Mouse (Mus musculus) limb, embryonic 12.5 days (tissue): ENCODE measurements around the gene 4930432M17Rik. TPM values are rescaled to one million over a fixed set of nuclear protein-coding genes. Genes with fewer than 3 reads are reported as not detected.

Source experiments
- ATAC-seq: fragments of 200-750 bp; cut with Nextera tagmentation; 2 replicates; pipeline ENCODE4 v1.8.0; 2017; ENCODE audit warnings: low read depth, moderate TSS enrichment; ENCODE audit not compliant: insufficient number of reproducible peaks, insufficient read depth, low FRiP score, low TSS enrichment
- H3K27ac ChIP-seq: fragments of 300-500 bp; sonication (generic); 2 replicates; pipeline ENCODE4 v1.5.1; 2016; ENCODE audit warnings: mild to moderate bottlenecking, moderate library complexity
- H3K27me3 ChIP-seq: fragments of 300-500 bp; sonication (generic); 2 replicates; pipeline ENCODE4 v1.6.1; 2016; ENCODE audit warnings: mild to moderate bottlenecking, moderate library complexity
- H3K36me3 ChIP-seq: fragments of 300-500 bp; sonication (generic); 2 replicates; pipeline ENCODE4 v1.6.1; 2016; ENCODE audit warnings: mild to moderate bottlenecking, moderate library complexity
- H3K4me1 ChIP-seq: fragments of 300-500 bp; sonication (generic); replicated peaks from 2 replicates; pipeline ENCODE4 v1.6.1; 2016
- H3K4me2 ChIP-seq: fragments of 300-500 bp; sonication (generic); 2 replicates; pipeline ENCODE4 v1.6.1; 2016; ENCODE audit warnings: mild to moderate bottlenecking, moderate library complexity
- H3K4me3 ChIP-seq: fragments of 300-500 bp; sonication (generic); replicated peaks from 2 replicates; pipeline ENCODE4 v1.5.1; 2016; ENCODE audit warnings: mild to moderate bottlenecking
- H3K9ac ChIP-seq: fragments of 300-500 bp; sonication (generic); replicated peaks from 2 replicates; pipeline ENCODE4 v1.6.1; 2016; ENCODE audit warnings: mild to moderate bottlenecking, moderate library complexity
- H3K9me3 ChIP-seq: fragments of 300-500 bp; sonication (generic); 2 replicates; pipeline ENCODE4 v1.6.1; 2016; ENCODE audit warnings: mild to moderate bottlenecking, moderate library complexity
- WGBS: fragments of 180-500 bp; shearing (Covaris S2); methylation state at CpG from one replicate; pipeline ENCODE4 v1.1.7; 2016; 5-methylcytosine and 5-hydroxymethylcytosine counted together
- polyA plus RNA-seq: library from polyadenylated mRNA; unstranded; fragments of >200 nt; fragmentation: Nextera tagmentation; extraction: Ambion mirVana; gene quantifications from 2 replicates; pipeline ENCODE4 v1.2.1, GENCODE M21; 2016

4930432M17Rik gene
- polyA plus RNA-seq, 1 experiment from 2014 or later = not detected

DNA sequence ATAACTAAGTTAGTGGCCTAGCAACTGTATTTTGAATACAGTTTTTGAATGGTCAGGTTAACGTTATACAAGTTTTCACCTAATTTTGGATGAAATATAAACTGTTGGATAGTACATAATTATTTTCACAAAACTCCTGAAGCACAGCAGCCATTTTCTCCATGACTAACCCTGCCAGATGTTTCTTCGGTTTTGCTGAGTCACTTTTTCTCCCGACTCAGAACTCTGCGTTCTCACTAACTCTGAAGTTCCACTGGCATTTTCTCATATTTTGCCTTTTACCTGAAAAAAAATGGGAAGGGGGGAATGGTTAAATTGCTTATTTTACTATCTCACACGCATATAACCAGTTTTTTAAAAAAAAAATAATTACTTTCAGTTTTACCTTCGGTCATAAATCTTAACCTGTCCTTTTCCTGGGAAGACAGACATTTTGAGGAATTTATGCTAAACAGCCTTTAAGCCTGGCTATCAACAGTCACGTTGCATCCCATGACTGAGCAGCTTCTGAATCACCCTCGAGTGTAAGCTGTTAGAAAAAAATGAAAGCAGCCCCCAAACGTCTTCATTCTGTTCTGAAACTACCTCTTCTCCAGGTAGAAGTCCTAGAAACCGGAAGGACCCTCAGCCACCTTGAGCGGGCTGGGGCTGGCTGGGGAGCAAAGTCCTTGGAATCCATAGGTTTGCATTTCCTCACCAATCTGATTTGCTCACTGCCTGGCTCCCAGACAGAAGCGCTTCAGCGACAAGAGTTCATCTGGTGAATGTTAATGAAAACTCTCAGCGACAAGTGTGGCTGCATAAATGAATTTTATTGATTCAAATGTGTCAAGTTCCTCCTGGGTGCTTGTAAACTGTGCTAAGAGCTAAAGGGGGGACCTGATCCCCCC, 50.5 kb downstream of the 4930432M17Rik start:
- Histone ChIP-seq H3K27ac (no peak overlapping the region), H3K4me2 (peak overlapping the region; percentile 8; the same call in 1 of the 2 replicates)
- WGBS = 36% methylated on average over 14 of the region's 14 CpGs

DNA sequence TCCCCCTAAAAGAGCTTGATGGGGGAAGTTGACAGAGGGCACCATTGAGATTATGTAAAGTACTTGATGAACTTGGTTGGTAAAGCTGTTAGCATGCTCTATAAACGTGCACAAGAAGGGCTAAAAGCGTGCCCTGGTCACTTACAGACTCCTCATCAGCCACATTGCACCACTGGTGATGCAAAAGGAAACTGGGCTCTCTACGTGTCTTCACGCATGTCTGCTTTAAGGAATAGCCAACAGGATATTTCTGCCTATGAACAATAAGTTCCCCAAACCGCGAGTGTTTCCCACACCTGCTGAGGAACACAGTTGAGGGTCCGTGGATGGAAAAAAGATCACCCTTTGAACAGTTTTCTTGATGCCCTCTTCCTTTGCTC, 51.1 kb downstream of the 4930432M17Rik start:
- Histone ChIP-seq H3K36me3 (no peaks in the 10 kb centered on the region), H3K4me2 (no peak overlapping the region), H3K9ac (no peak overlapping the region), H3K4me3 (no peak overlapping the region), H3K4me1 (peaks cover 38% of the 10 kb centered on the region), H3K27me3 (peaks cover 37% of the 10 kb centered on the region), H3K9me3 (no peaks in the 10 kb centered on the region), H3K27ac (no peak overlapping the region)
- 68% methylated on average over 7 of the region's 7 CpGs for WGBS
- ATAC-seq = no peak

More for the DNA sequence above, 50.5 kb downstream of the 4930432M17Rik start:
- H3K4me3 ChIP-seq = no peak overlapping the region
- no peaks in the 10 kb centered on the region for H3K36me3 ChIP-seq
- no peak for ATAC-seq
- H3K4me1 ChIP-seq = peaks cover 38% of the 10 kb centered on the region
- no peak overlapping the region for H3K9ac ChIP-seq
- no peaks in the 10 kb centered on the region for H3K9me3 ChIP-seq
- peaks cover 36% of the 10 kb centered on the region for H3K27me3 ChIP-seq

DNA sequence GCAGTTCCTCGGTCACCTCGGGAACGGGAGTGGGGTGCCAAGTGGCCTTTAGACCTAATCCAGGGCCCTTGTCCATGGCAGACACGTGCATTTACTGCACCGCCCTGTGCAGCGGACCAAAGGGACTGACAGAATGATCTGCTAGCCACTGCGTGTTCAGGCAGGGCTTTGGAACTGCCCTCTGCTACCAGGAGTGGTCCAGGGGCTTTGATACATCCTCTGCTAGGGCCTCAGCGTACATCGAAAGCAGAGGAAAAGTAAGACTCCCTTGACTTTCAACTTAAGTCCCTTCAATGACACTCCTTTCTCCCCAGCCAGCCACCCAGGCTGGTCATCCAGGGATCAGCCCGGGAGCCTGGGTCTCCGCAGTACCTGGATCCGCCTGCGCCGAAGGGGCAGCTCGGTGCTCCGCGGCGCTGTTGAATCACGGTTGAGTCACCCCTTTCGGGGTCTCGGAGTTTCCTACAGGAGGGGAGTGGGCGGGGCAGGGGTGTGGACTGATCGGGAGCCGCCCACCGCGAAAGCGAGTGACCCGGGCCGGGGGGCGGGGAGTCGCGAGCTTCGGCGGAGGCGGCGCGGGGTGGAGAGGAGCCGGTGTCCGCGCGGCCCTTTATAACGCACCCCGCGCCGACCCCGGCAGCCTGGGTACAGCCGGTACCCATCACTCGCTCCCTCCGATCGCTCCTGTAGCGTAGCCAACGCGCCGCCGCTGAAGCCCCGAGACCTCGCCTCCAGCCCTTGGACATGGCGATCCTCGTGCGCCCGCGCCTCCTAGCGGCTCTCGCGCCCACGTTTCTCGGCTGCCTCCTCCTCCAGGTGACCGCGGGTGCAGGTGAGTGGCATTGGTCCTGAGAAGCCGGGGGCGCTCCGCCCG, 52.6 kb downstream of the 4930432M17Rik start, which contains the start of gene F3:
TSS of gene F3 (plus strand) at position 567 of the 874 bp plus-strand sequence.
- no peaks in the 10 kb centered on the region for H3K9me3 ChIP-seq
- H3K27me3 ChIP-seq = peaks cover 37% of the 10 kb centered on the region
- H3K36me3 ChIP-seq = no peaks in the 10 kb centered on the region
- H3K4me1 ChIP-seq = peaks cover 38% of the 10 kb centered on the region
- H3K4me3 ChIP-seq = peak within 1 kb of the TSS; percentile 64
- peak within 1 kb of the TSS; percentile 82 for H3K4me2 ChIP-seq
- ATAC-seq = peak; percentile 87
- WGBS = under 1% methylated on average over 59 of the region's 73 CpGs
- H3K27ac ChIP-seq = peak within 1 kb of the TSS; percentile 62
- peak within 1 kb of the TSS; percentile 59 for H3K9ac ChIP-seq

DNA sequence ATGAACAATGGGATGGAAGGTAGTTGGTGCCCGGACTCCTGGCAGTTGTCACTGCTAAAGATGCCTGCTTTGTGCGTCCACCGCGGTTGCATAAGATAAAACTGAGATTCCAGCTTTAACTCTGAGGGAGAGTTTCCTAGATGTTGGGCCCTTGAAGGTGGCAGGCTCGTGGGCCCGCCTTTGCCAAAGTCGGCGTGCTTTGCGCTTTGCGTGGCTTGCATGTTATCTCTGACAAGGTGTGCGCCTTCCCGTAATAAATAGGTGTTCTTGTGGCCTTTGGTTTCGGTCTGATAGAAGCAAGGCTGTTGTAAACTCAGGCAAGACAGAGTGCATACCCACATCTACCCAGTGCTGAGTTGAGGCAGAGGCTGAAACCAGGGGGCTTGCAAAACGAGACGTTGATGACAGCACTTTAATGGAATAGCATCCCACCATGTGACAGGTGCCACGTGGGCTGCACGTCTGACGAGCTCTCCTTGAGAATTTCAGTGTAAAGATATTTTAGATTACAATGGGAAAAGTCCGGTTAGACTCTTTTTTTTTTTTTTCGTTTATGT, 53.5 kb downstream of the 4930432M17Rik start:
- Histone ChIP-seq H3K9ac (peak overlapping the region; percentile 59; the same call in 1 of the 2 replicates), H3K9me3 (no peaks in the 10 kb centered on the region), H3K4me2 (peak overlapping the region; percentile 82), H3K27ac (no peak overlapping the region), H3K36me3 (no peaks in the 10 kb centered on the region), H3K27me3 (peaks cover 37% of the 10 kb centered on the region), H3K4me3 (peak overlapping the region; percentile 64), H3K4me1 (peaks cover 30% of the 10 kb centered on the region)
- peak; percentile 17; the same call in 1 of the 2 replicates for ATAC-seq
- WGBS = 6% methylated on average over 20 of the region's 20 CpGs

DNA sequence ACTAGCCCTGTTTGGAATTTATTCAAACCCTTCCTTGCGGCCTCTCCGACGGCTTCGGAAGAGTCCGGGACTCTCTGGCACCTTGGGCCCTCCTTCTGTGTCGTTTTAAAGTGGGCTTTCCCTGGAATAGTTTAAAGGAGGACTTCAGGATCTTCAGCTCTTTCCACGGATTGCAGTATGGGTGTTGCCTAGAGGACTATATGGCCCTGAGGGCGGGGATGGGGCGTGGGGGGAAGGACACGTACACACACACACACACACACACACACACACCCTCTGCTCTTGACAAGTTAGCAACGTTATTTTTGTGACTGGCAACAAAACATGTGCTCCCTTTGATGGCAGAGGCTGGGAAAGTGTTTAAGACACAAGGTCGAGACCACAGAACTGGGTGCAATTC, 54.0 kb downstream of the 4930432M17Rik start:
- ATAC-seq = no peak
- 29% methylated on average over 12 of the region's 12 CpGs for WGBS
- H3K4me3 ChIP-seq = peak overlapping the region; percentile 64
- H3K36me3 ChIP-seq = no peaks in the 10 kb centered on the region
- H3K27ac ChIP-seq = no peak overlapping the region
- H3K9me3 ChIP-seq = no peaks in the 10 kb centered on the region
- H3K27me3 ChIP-seq = peaks cover 37% of the 10 kb centered on the region
- peak overlapping the region; percentile 82 for H3K4me2 ChIP-seq
- peaks cover 27% of the 10 kb centered on the region for H3K4me1 ChIP-seq
- no peak overlapping the region for H3K9ac ChIP-seq

DNA sequence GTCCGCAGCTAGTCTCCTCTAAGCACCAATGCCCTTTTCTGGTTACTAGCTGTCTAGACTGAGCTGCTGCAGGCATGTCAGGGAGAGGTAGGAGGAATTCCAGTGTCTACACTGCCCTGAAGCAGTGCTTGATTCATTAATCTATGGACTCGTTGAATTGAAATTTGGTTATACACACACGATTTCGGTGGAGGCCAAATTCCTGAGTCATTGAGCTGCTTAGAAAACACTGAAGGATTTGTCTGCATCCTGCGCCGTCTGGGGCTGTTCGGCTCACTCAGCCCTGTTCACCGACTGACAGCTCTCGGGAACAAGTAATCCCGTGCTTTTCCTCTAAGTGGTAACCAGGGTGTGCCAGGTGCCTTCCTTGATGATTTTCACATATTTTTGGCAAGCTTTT, 55.1 kb downstream of the 4930432M17Rik start:
- H3K9ac ChIP-seq = no peak overlapping the region
- H3K4me1 ChIP-seq = peaks cover 27% of the 10 kb centered on the region
- no peaks in the 10 kb centered on the region for H3K9me3 ChIP-seq
- no peak overlapping the region for H3K27ac ChIP-seq
- ATAC-seq = no peak
- 87% methylated on average over 10 of the region's 10 CpGs for WGBS
- no peak overlapping the region for H3K4me3 ChIP-seq
- H3K27me3 ChIP-seq = peaks cover 37% of the 10 kb centered on the region
- 0 out of 2 replicates have a peak, but pooled peaks cover 4% of the 10 kb centered on the region for H3K36me3 ChIP-seq
- H3K4me2 ChIP-seq = no peak overlapping the region

DNA sequence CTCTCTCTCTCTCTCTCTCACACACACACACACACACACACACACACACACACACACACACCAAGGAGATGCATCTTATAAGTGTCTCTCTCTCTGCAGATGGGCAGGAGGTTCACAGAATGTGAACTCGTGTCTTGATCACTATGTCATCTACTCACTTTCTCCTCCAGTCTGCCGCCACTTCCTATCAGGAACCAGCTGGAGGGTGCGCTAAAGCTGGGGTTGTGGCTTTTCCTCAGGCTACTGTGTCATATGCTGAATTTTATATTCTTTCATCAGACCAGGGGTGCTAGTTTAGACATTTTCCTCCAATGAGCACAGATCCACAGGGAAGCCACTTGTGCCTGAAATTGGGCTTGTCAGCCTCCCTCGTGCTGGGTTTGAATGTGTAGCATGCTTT, 59.1 kb downstream of the 4930432M17Rik start:
- Histone ChIP-seq H3K27ac (no peak overlapping the region), H3K9me3 (no peaks in the 10 kb centered on the region), H3K4me3 (no peak overlapping the region), H3K4me2 (no peak overlapping the region), H3K9ac (no peak overlapping the region), H3K4me1 (0 out of 2 replicates have a peak, but pooled peaks cover under 1% of the 10 kb centered on the region), H3K27me3 (peaks cover 15% of the 10 kb centered on the region), H3K36me3 (peaks cover 19% of the 10 kb centered on the region; the same call in 1 of the 2 replicates)
- WGBS = 84% methylated on average over 4 of the region's 4 CpGs
- ATAC-seq = no peak

Other genes with a start within 250 kb of the 4930432M17Rik start
- 852 and 858 TPM in 2 replicates for gene Cnn3, start 244.3 kb upstream of the 4930432M17Rik start, polyA plus RNA-seq
- gene Slc44a3, start 138.4 kb upstream of the 4930432M17Rik start, polyA plus RNA-seq = 0.65 and 1.5 TPM in 2 replicates
- 7.2 and 7.7 TPM in 2 replicates for gene F3, start 52.8 kb downstream of the 4930432M17Rik start, polyA plus RNA-seq
- 55.3 and 58.1 TPM in 2 replicates for gene Abcd3, start 144.5 kb downstream of the 4930432M17Rik start, polyA plus RNA-seq